Mouse (Mus musculus) megakaryocyte, embryonic 14.5 days (primary cell): Measurements from ENCODE around the gene Ahnak. TPM values are rescaled to one million over a fixed set of nuclear protein-coding genes. Genes with fewer than 3 reads are reported as not detected.

ENCODE experiments used
- H3K27me3 ChIP-seq: replicated peaks from 2 replicates; pipeline ENCODE3; 2012; ENCODE audit warnings: inconsistent platforms
- H3K36me3 ChIP-seq: replicated peaks from 2 replicates; pipeline ENCODE3; 2012; ENCODE audit warnings: low read length, inconsistent platforms, mixed read lengths
- H3K4me1 ChIP-seq: 2 replicates; pipeline ENCODE4 v1.6.1; 2012; ENCODE audit warnings: inconsistent platforms
- H3K4me3 ChIP-seq: replicated peaks from 2 replicates; pipeline ENCODE3; 2012; ENCODE audit warnings: moderate library complexity, mild to moderate bottlenecking, inconsistent platforms
- H3K9me3 ChIP-seq: 2 replicates; pipeline ENCODE4 v1.6.1; 2012; ENCODE audit warnings: inconsistent platforms
- FLI1 ChIP-seq: IDR thresholded peaks from 2 replicates; pipeline ENCODE4 v1.6.1; 2012; ENCODE audit warnings: low read length, inconsistent platforms, mixed read lengths
- GATA1 ChIP-seq: IDR thresholded peaks from 3 replicates; pipeline ENCODE4 v1.6.1; 2012; ENCODE audit warnings: mixed read lengths, low read length, inconsistent platforms, borderline replicate concordance
- polyA plus RNA-seq: library from polyadenylated mRNA; stranded (reverse); fragments of >175 nt; gene quantifications from 2 replicates; pipeline ENCODE4 v1.2.3, GENCODE M21; 2012; ENCODE audit warnings: low replicate concordance; ENCODE audit not compliant: insufficient read depth

The Ahnak gene
- 4.6 and 28.7 TPM in 2 replicates for polyA plus RNA-seq

GRCm38 (mm10) chr19:8989066-8989566 is at the start of gene Ahnak:
Ahnak (plus strand) TSS chr19:8989284.
- Histone ChIP-seq H3K36me3 (no peaks in the 10 kb centered on the region), H3K9me3 (no peaks in the 10 kb centered on the region), H3K4me1 (peaks cover 55% of the 10 kb centered on the region), H3K27me3 (peaks cover 59% of the 10 kb centered on the region), H3K4me3 (peak within 1 kb of the TSS; percentile 93)
- TF ChIP-seq GATA1: no peak
- no peak for TF ChIP-seq FLI1

- Histone ChIP-seq H3K4me3 (peak overlapping the region; percentile 99), H3K4me1 (peaks cover 58% of the 10 kb centered on the region), H3K36me3 (peaks cover 75% of the 10 kb centered on the region), H3K9me3 (no peaks in the 10 kb centered on the region), H3K27me3 (no peaks in the 10 kb centered on the region)
- TF ChIP-seq FLI1: no peak
- TF ChIP-seq GATA1: no peak
Observed at GRCm38 (mm10) chr19:8940526-8941133, 48.5 kb upstream of the Ahnak start.

GRCm38 (mm10) chr19:8941136-8941514 is 48.0 kb upstream of the Ahnak start:
- Histone ChIP-seq H3K27me3 (no peaks in the 10 kb centered on the region), H3K9me3 (no peaks in the 10 kb centered on the region), H3K4me1 (peaks cover 63% of the 10 kb centered on the region), H3K36me3 (peaks cover 75% of the 10 kb centered on the region), H3K4me3 (peak overlapping the region; percentile 99)
- TF ChIP-seq GATA1 (no peak), FLI1 (no peak)

GRCm38 (mm10) chr19:8941515-8942217 is 47.4 kb upstream of the Ahnak start, which contains the start of gene Mta2:
Mta2 (plus strand) TSS chr19:8941875.
- no peaks in the 10 kb centered on the region for H3K27me3 ChIP-seq
- TF ChIP-seq GATA1 (no peak), FLI1 (peak; percentile 63; the same call in 1 of the 2 replicates)
- H3K4me3 ChIP-seq: peak within 1 kb of the TSS; percentile 99
- no peaks in the 10 kb centered on the region for H3K9me3 ChIP-seq
- peaks cover 64% of the 10 kb centered on the region for H3K4me1 ChIP-seq
- H3K36me3 ChIP-seq: peaks cover 75% of the 10 kb centered on the region

GRCm38 (mm10) chr19:8942276-8942964 is 46.7 kb upstream of the Ahnak start:
- TF ChIP-seq FLI1 (no peak), GATA1 (no peak)
- Histone ChIP-seq H3K9me3 (no peaks in the 10 kb centered on the region), H3K4me1 (peaks cover 63% of the 10 kb centered on the region), H3K27me3 (no peaks in the 10 kb centered on the region), H3K36me3 (peaks cover 74% of the 10 kb centered on the region), H3K4me3 (peak overlapping the region; percentile 99)

GRCm38 (mm10) chr19:8943047-8943446 is 46.0 kb upstream of the Ahnak start:
- Histone ChIP-seq H3K36me3 (peaks cover 75% of the 10 kb centered on the region), H3K4me3 (peak overlapping the region; percentile 99), H3K27me3 (no peaks in the 10 kb centered on the region), H3K9me3 (no peaks in the 10 kb centered on the region), H3K4me1 (peaks cover 61% of the 10 kb centered on the region)
- TF ChIP-seq FLI1 (no peak), GATA1 (no peak)

GRCm38 (mm10) chr19:8944062-8944461 is 45.0 kb upstream of the Ahnak start:
- H3K27me3 ChIP-seq: no peaks in the 10 kb centered on the region
- TF ChIP-seq FLI1 (no peak), GATA1 (no peak)
- H3K4me1 ChIP-seq: peaks cover 55% of the 10 kb centered on the region
- peaks cover 75% of the 10 kb centered on the region for H3K36me3 ChIP-seq
- H3K4me3 ChIP-seq: peak overlapping the region; percentile 88
- no peaks in the 10 kb centered on the region for H3K9me3 ChIP-seq

- Histone ChIP-seq H3K4me1 (peaks cover 50% of the 10 kb centered on the region), H3K4me3 (peak overlapping the region; percentile 65)
Observed at GRCm38 (mm10) chr19:8944750-8945149, 44.3 kb upstream of the Ahnak start.

GRCm38 (mm10) chr19:8945251-8945650 is 43.8 kb upstream of the Ahnak start:
- no peaks in the 10 kb centered on the region for H3K9me3 ChIP-seq
- H3K4me3 ChIP-seq: peak overlapping the region; percentile 65
- H3K36me3 ChIP-seq: peaks cover 73% of the 10 kb centered on the region
- peaks cover 48% of the 10 kb centered on the region for H3K4me1 ChIP-seq
- no peak for TF ChIP-seq FLI1
- no peak for TF ChIP-seq GATA1
- no peaks in the 10 kb centered on the region for H3K27me3 ChIP-seq

More at GRCm38 (mm10) chr19:8944750-8945149, 44.3 kb upstream of the Ahnak start:
- H3K36me3 ChIP-seq: peaks cover 73% of the 10 kb centered on the region
- H3K27me3 ChIP-seq: no peaks in the 10 kb centered on the region
- no peak for TF ChIP-seq FLI1
- no peaks in the 10 kb centered on the region for H3K9me3 ChIP-seq
